8 mouse cellular contexts compared by ENCODE assay signal in genomic region chr5:146384935-146385591, GRCm38 (mm10). TPM values are rescaled to one million over a fixed set of nuclear protein-coding genes. Genes with fewer than 3 reads are reported as not detected.
DNase-seq lines count a peak whose midpoint lies in the region; TF ChIP-seq lines count a peak whose summit lies in the region.

Gene Wasf3 (plus strand): TSS chr5:146384985.

- peaks cover 16% of the 10 kb centered on the region for H3K36me3 ChIP-seq in hindbrain, embryonic 10.5 days

- WGBS in cerebellum, adult 2 months = under 1% methylated on average over 66 of the region's 66 CpGs
- under 1% methylated on average over 66 of the region's 66 CpGs for WGBS in hindbrain, embryonic 10.5 days
- 1% methylated on average over 63 of the region's 66 CpGs for WGBS in lung, adult 2 months

- peak; percentile 60; the same call in 1 of the 2 replicates for TF ChIP-seq POLR2A in cerebellum, adult 2 months (IDR thresholded peaks at IDR 0.05; ENCODE audit: borderline replicate concordance, insufficient read depth, low read length)
- no peak for TF ChIP-seq POLR2A in lung, adult 2 months (IDR thresholded peaks at IDR 0.05; ENCODE audit: borderline replicate concordance, extremely low read depth, low read depth, low read length)

- no peaks in the 10 kb centered on the region for H3K4me1 ChIP-seq in cerebellum, adult 2 months (ENCODE audit: control insufficient read depth, insufficient read depth, low read length)
- H3K4me1 ChIP-seq in hindbrain, embryonic 10.5 days (replicated peaks) = peaks cover 13% of the 10 kb centered on the region
- H3K4me1 ChIP-seq in lung, adult 2 months (ENCODE audit: control insufficient read depth, insufficient read depth, low read length) = no peaks in the 10 kb centered on the region

- H3K27me3 ChIP-seq in cerebellum, adult 2 months (ENCODE audit: control insufficient read depth, insufficient read depth, low read length) = no peaks in the 10 kb centered on the region
- H3K27me3 ChIP-seq in hindbrain, embryonic 10.5 days (ENCODE audit: insufficient read depth, poor library complexity, severe bottlenecking) = no peaks in the 10 kb centered on the region

- peak within 1 kb of the TSS; percentile 89 for H3K4me3 ChIP-seq in cerebellum, adult 2 months (replicated peaks; ENCODE audit: insufficient read depth, low read depth, low read length)
- H3K4me3 ChIP-seq in hindbrain, embryonic 10.5 days = peak within 1 kb of the TSS; percentile 84
- H3K4me3 ChIP-seq in lung, adult 2 months (replicated peaks; ENCODE audit: extremely low read depth, low read depth, low read length) = peak within 1 kb of the TSS; percentile 43

- DNase-seq in ES-CJ7 (ENCODE audit: low read depth, low spot score) = peak; percentile 87
- peak; percentile 92 to 93 for DNase-seq in cerebellum, adult 2 months
- peak; percentile 83 for DNase-seq in forelimb bud, embryonic 11.5 days (ENCODE audit: low read depth, low spot score)
- DNase-seq in hindbrain, embryonic 10.5 days (ENCODE audit: low spot score) = peak; percentile 92
- peak; percentile 90 for DNase-seq in layer of hippocampus, adult 9-11 months
- peak; percentile 26 for DNase-seq in lung, adult 2 months
- peak; percentile 76 for DNase-seq in retina, adult 2 months (ENCODE audit: low read depth, low spot score)
- DNase-seq in spleen, postnatal 14 days (ENCODE audit: low spot score in 2 of 2) = no peak

- H3K9me3 ChIP-seq in hindbrain, embryonic 10.5 days = peaks cover 11% of the 10 kb centered on the region; the same call in 1 of the 2 replicates

- TF ChIP-seq CTCF in cerebellum, adult 2 months (IDR thresholded peaks at IDR 0.05; ENCODE audit: borderline replicate concordance, insufficient read depth, low read depth, low read length) = peak; percentile 42; the same call in 1 of the 2 replicates
- TF ChIP-seq CTCF in lung, adult 2 months (IDR thresholded peaks at IDR 0.05; ENCODE audit: insufficient read depth, low read length) = no peak

- no peak within 1 kb of the TSS; the same call in 1 of the 2 replicates for H3K27ac ChIP-seq in cerebellum, adult 2 months (ENCODE audit: insufficient read depth, low read length)
- H3K27ac ChIP-seq in hindbrain, embryonic 10.5 days = peak within 1 kb of the TSS; percentile 96

RNA-seq across cellular contexts. Expression of gene Wasf3, which starts in this region (rescaled TPM):
- 69.2 and 71.4 TPM in 2 replicates for polyA plus RNA-seq in cerebellum, adult 2 months (2012; rRNA removed)
- 13.1 and 16.7 TPM in 2 replicates for polyA plus RNA-seq in hindbrain, embryonic 10.5 days (2016; fragmentation: Nextera tagmentation; extraction: Ambion mirVana)
- polyA plus RNA-seq in lung, adult 2 months (2012; rRNA removed) = 8.7 and 9.2 TPM in 2 replicates

Comparison
In these comparisons a context has a peak if more than half of its experiments do, and no peak if none do; other contexts are left out.
1. DNase-seq: peak in ES-CJ7 (single experiment), cerebellum, adult 2 months (2 of 2), forelimb bud, embryonic 11.5 days (single experiment), hindbrain, embryonic 10.5 days (single experiment), layer of hippocampus, adult 9-11 months (single experiment), lung, adult 2 months (single experiment) and retina, adult 2 months (single experiment); none in spleen, postnatal 14 days (0 of 2).
2. Peak in every context shown above with its lines, with median percentiles within 50 percentile points of each other: H3K4me3 ChIP-seq.